ENCODE assay signal across 34 mouse cellular contexts in genomic region chr5:92634916-92635315, GRCm38 (mm10). TPM values are rescaled to one million over a fixed set of nuclear protein-coding genes. Genes with fewer than 3 reads are reported as not detected.
"Had no signal": no experiment of that assay in that cellular context is flagged by ENCODE, and none has a peak within 500 bp of the region (broad histone marks: within the 10 kb centered on the region; RNA-seq: fewer than 3 reads in every experiment).

No protein-coding gene starts in this region.

- H3K9me3 ChIP-seq: limb, embryonic 10.5 days; limb, embryonic 12.5 days; limb, embryonic 13.5 days; limb, embryonic 15.5 days; liver, embryonic 12.5 days; liver, embryonic 13.5 days; liver, embryonic 15.5 days; lung, embryonic 15.5 days; megakaryocyte, embryonic 14.5 days; midbrain, embryonic 10.5 days; midbrain, embryonic 12.5 days; midbrain, embryonic 13.5 days; midbrain, embryonic 15.5 days; neural tube, embryonic 12.5 days; neural tube, embryonic 13.5 days had no signal

- H3K36me3 ChIP-seq: limb, embryonic 10.5 days; limb, embryonic 12.5 days; limb, embryonic 13.5 days; limb, embryonic 15.5 days; liver, embryonic 12.5 days; liver, embryonic 13.5 days; liver, embryonic 15.5 days; lung, embryonic 15.5 days; midbrain, embryonic 10.5 days; midbrain, embryonic 12.5 days; midbrain, embryonic 13.5 days; midbrain, embryonic 15.5 days; neural tube, embryonic 12.5 days; neural tube, embryonic 13.5 days had no signal

- H3K27ac ChIP-seq: limb, embryonic 10.5 days; limb, embryonic 12.5 days; limb, embryonic 13.5 days; limb, embryonic 15.5 days; liver, embryonic 12.5 days; liver, embryonic 13.5 days; liver, embryonic 14.5 days; liver, embryonic 15.5 days; lung, embryonic 15.5 days; macrophage; midbrain, embryonic 10.5 days; midbrain, embryonic 12.5 days; midbrain, embryonic 13.5 days; midbrain, embryonic 15.5 days; neural tube, embryonic 12.5 days; neural tube, embryonic 13.5 days had no signal

- H3K4me3 ChIP-seq: limb, embryonic 10.5 days; limb, embryonic 12.5 days; limb, embryonic 13.5 days; limb, embryonic 15.5 days; liver, embryonic 12.5 days; liver, embryonic 13.5 days; liver, embryonic 15.5 days; lung, embryonic 15.5 days; megakaryocyte, embryonic 14.5 days; midbrain, embryonic 10.5 days; midbrain, embryonic 12.5 days; midbrain, embryonic 13.5 days; midbrain, embryonic 15.5 days; myocyte; neural tube, embryonic 12.5 days; neural tube, embryonic 13.5 days had no signal

- H3K27me3 ChIP-seq: limb, embryonic 12.5 days; limb, embryonic 13.5 days; limb, embryonic 15.5 days; liver, embryonic 12.5 days; liver, embryonic 13.5 days; liver, embryonic 15.5 days; lung, embryonic 15.5 days; megakaryocyte, embryonic 14.5 days; midbrain, embryonic 12.5 days; midbrain, embryonic 13.5 days; midbrain, embryonic 15.5 days; neural tube, embryonic 12.5 days; neural tube, embryonic 13.5 days had no signal

- H3K4me2 ChIP-seq: limb, embryonic 12.5 days; limb, embryonic 13.5 days; limb, embryonic 15.5 days; liver, embryonic 11.5 days; liver, embryonic 12.5 days; liver, embryonic 13.5 days; liver, embryonic 15.5 days; lung, embryonic 14.5 days; lung, embryonic 15.5 days; midbrain, embryonic 11.5 days; midbrain, embryonic 12.5 days; midbrain, embryonic 13.5 days; midbrain, embryonic 15.5 days; neural tube, embryonic 12.5 days; neural tube, embryonic 13.5 days had no signal

- H3K9ac ChIP-seq: limb, embryonic 12.5 days; limb, embryonic 13.5 days; limb, embryonic 15.5 days; liver, embryonic 12.5 days; liver, embryonic 13.5 days; liver, embryonic 14.5 days; liver, embryonic 15.5 days; liver, postnatal 0 days; lung, embryonic 14.5 days; lung, embryonic 15.5 days; midbrain, embryonic 12.5 days; midbrain, embryonic 13.5 days; midbrain, embryonic 15.5 days; neural tube, embryonic 12.5 days; neural tube, embryonic 13.5 days had no signal

- H3K4me1 ChIP-seq: limb, embryonic 10.5 days; limb, embryonic 12.5 days; limb, embryonic 13.5 days; limb, embryonic 15.5 days; liver, embryonic 12.5 days; liver, embryonic 13.5 days; liver, embryonic 15.5 days; lung, embryonic 15.5 days; megakaryocyte, embryonic 14.5 days; midbrain, embryonic 10.5 days; midbrain, embryonic 12.5 days; midbrain, embryonic 13.5 days; midbrain, embryonic 15.5 days; neural tube, embryonic 12.5 days; neural tube, embryonic 13.5 days had no signal

- ATAC-seq: liver, embryonic 12.5 days; liver, postnatal 0 days; lung, postnatal 0 days; midbrain, embryonic 13.5 days; midbrain, embryonic 15.5 days; midbrain, embryonic 16.5 days had no signal

- DNase-seq: left cerebral cortex, postnatal 4 days; liver; liver, embryonic 13.5 days; liver, postnatal 0 days; lung, adult 18-20 months; lung, adult 2 months; lung, embryonic 14.5 days; lung, postnatal 10 days; lung, postnatal 14 days; lung, postnatal 36 days; lung, postnatal 4 days had no signal

RNA-seq across cellular contexts. Expression of gene Ccdc158, which starts 40.2 kb away (rescaled TPM):
- polyA plus RNA-seq: macrophage, myocyte had no signal

RNA-seq across cellular contexts. Expression of gene Shroom3, which starts 48.3 kb away (rescaled TPM):
- total RNA-seq: megakaryocyte, adult 5-6 weeks; monocyte, adult 5-6 weeks had no signal
- polyA plus RNA-seq: macrophage had no signal
